Mouse (Mus musculus) leukemia stem cell, adult 10-12 weeks (primary cell): ENCODE measurements around the gene Cdhr2. TPM values are rescaled to one million over a fixed set of nuclear protein-coding genes. Genes with fewer than 3 reads are reported as not detected.

ENCODE experiments used
- polyA plus RNA-seq: library from polyadenylated mRNA; stranded (reverse); fragments of >175 nt; gene quantifications from 2 replicates; pipeline ENCODE4 v1.2.3, GENCODE M21; 2012; ENCODE audit warnings: low replicate concordance

Cdhr2 gene
- polyA plus RNA-seq = not detected in 2 replicates

DNA sequence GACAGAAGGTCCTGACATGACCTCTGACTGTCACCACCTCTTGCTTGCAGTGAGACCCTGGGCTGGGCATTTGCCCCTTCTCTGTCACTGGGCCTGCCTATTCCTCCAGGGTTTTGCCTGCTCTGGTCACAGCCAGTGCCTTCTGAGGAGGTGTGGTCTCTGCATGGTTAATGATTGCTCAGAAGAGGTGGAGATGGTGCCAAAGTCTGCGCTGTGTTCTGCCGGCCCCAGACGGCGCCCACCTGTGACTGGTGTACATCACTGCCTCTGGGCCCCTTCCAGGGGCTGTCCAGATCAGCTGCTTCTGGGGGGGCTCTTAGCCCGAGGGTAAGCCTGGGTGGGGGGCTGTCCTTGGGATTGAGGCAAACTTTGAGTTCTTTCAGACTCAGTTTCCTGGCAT lies at the start of gene Cdhr2:
Gene Cdhr2, plus strand, starts transcription at position 219 of the 400 bp plus-strand sequence.

GRCm38 (mm10) chr13:54693558-54694347 lies 7.5 kb upstream of the Cdhr2 start, which contains the start of gene Rnf44:
Gene Rnf44, minus strand, starts transcription at chr13:54693907.

GRCm38 (mm10) chr13:54749864-54750411 lies 48.7 kb downstream of the Cdhr2 start, which contains the start of gene Gprin1:
Gene Gprin1, minus strand, starts transcription at chr13:54749874.

GRCm38 (mm10) chr13:54766192-54766768 lies 65.0 kb downstream of the Cdhr2 start, which contains the start of gene Sncb:
Gene Sncb, minus strand, starts transcription at chr13:54766595.

DNA sequence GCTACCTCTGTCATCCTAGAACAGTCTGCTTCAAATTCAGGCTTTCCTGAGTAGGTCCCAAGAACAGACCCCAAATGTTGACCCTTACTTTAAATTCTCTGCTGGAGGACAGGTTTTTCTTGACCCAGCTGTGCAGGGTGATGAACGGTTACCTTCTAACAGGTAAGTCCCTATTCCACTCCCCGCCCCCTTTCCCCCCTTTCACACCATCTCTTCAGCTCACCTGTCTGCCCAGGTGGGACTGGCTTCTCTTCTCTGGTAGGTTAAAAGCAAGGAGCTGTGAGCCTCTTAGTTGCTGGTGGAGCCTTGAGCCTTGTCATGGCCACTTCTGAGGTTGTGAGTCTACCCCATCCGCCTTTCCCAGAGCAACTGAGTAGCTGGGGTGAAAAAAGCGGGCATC lies 82.4 kb downstream of the Cdhr2 start, which contains the start of gene Eif4e1b:
Gene Eif4e1b, plus strand, starts transcription at position 301 of the 400 bp plus-strand sequence.

Other genes with a start within 250 kb of the Cdhr2 start
- 77.1 and 98.4 TPM in 2 replicates for gene Thoc3, start 232.6 kb upstream of the Cdhr2 start, polyA plus RNA-seq
- gene Simc1, start 197.7 kb upstream of the Cdhr2 start, polyA plus RNA-seq = 4.6 and 5.4 TPM in 2 replicates
- gene 4833439L19Rik, start 136.0 kb upstream of the Cdhr2 start, polyA plus RNA-seq = 18.6 and 39.3 TPM in 2 replicates
- gene Arl10, start 126.4 kb upstream of the Cdhr2 start, polyA plus RNA-seq = 4.3 and 5.5 TPM in 2 replicates
- gene Nop16, start 111.4 kb upstream of the Cdhr2 start, polyA plus RNA-seq = 14.1 and 16.2 TPM in 2 replicates
- gene Higd2a, start 111.3 kb upstream of the Cdhr2 start, polyA plus RNA-seq = 6.4 and 56.9 TPM in 2 replicates
- 40.3 and 97.6 TPM in 2 replicates for gene Cltb, start 90.1 kb upstream of the Cdhr2 start, polyA plus RNA-seq
- 8.7 and 14.0 TPM in 2 replicates for gene Faf2, start 79.7 kb upstream of the Cdhr2 start, polyA plus RNA-seq
- gene Rnf44, start 7.6 kb upstream of the Cdhr2 start, polyA plus RNA-seq = 469 and 478 TPM in 2 replicates
- not detected in 2 replicates for gene Gprin1, start 48.4 kb downstream of the Cdhr2 start, polyA plus RNA-seq
- 0.30 TPM in 1 of 2 replicates, not detected in the other for gene Sncb, start 65.1 kb downstream of the Cdhr2 start, polyA plus RNA-seq
- gene Eif4e1b, start 82.5 kb downstream of the Cdhr2 start, polyA plus RNA-seq = 0.09 TPM in 1 of 2 replicates, not detected in the other
- 2.2 and 2.8 TPM in 2 replicates for gene Tspan17, start 87.9 kb downstream of the Cdhr2 start, polyA plus RNA-seq
- gene Unc5a, start 247.9 kb downstream of the Cdhr2 start, polyA plus RNA-seq = 0.96 and 1.5 TPM in 2 replicates